Mouse (Mus musculus) bone marrow, adult 2 months (tissue): ENCODE data around the gene Dcaf10.

ENCODE experiments used
- CTCF ChIP-seq: fragments of 200-500 bp; IDR thresholded peaks from 2 replicates; pipeline ENCODE4 v1.5.1; 2011; ENCODE audit warnings: low read length, control low read depth; ENCODE audit not compliant: control insufficient read depth, insufficient read depth
- POLR2A ChIP-seq: fragments of 200-500 bp; IDR thresholded peaks from 2 replicates; pipeline ENCODE4 v1.6.1; 2011; ENCODE audit warnings: low read depth, mild to moderate bottlenecking, control low read depth, low read length, borderline replicate concordance; ENCODE audit not compliant: control insufficient read depth

- TF ChIP-seq POLR2A (no peak), CTCF (no peak)
Observed at GRCm38 (mm10) chr4:45423406-45423805, 81.5 kb downstream of the Dcaf10 start.
